Mouse (Mus musculus) thymus, postnatal 14 days (tissue): ENCODE measurements around the gene H2-M9.

Experiments used
- DNase-seq: peaks from one replicate; pipeline ENCODE4 v3.0.0; 2021

The H2-M9 gene

GRCm38 (mm10) chr17:36642566-36642965, at the start of gene H2-M9:
Gene H2-M9, minus strand, starts transcription at chr17:36642666.
- no peak for DNase-seq

DNA sequence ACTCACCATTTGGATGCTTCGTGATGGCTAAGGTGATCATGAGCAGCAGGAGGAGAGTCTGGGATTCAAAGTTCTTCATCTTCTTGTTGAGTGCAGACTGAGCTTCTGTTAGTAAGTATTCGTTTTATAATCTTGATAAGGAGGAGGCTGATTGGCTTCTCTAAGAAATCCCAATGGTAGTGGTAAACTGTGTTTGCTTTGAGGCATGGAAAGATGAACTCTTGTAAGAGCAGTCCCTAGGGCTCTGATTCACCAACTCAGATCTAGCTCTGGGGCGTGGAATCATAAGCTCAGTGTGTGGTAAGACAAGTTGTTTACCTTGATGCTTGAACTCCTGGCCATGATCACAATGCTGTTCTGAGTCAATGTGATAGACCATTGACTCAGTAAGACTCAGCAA, 29.7 kb upstream of the H2-M9 start, which contains the start of gene H2-M1:
H2-M1 (minus strand) TSS at position 101 of the 400 bp plus-strand sequence.
- no peak for DNase-seq
